Mouse (Mus musculus) thymus, adult 2 months (tissue): Measurements from ENCODE around the gene Dbndd1. TPM values are rescaled to one million over a fixed set of nuclear protein-coding genes. Genes with fewer than 3 reads are reported as not detected.

Experiments
- DNase-seq: peaks from one replicate; pipeline ENCODE4 v3.0.0; 2021
- H3K27ac ChIP-seq: fragments of 200-500 bp; 2 replicates; pipeline ENCODE4 v1.5.1; 2012; ENCODE audit warnings: low read length, control low read depth; ENCODE audit not compliant: control insufficient read depth, insufficient read depth
- H3K27me3 ChIP-seq: fragments of 200-500 bp; 2 replicates; pipeline ENCODE4 v1.6.1; 2012; ENCODE audit warnings: mild to moderate bottlenecking, low read length, moderate library complexity, mixed read lengths; ENCODE audit not compliant: control insufficient read depth, insufficient read depth
- H3K36me3 ChIP-seq: fragments of 200-500 bp; 2 replicates; pipeline ENCODE4 v1.6.1; 2012; ENCODE audit warnings: mild to moderate bottlenecking, low read length, moderate library complexity; ENCODE audit not compliant: control insufficient read depth, insufficient read depth
- H3K4me1 ChIP-seq: fragments of 200-500 bp; replicated peaks from 2 replicates; pipeline ENCODE4 v1.6.1; 2012; ENCODE audit warnings: low read length; ENCODE audit not compliant: control insufficient read depth, insufficient read depth
- H3K4me3 ChIP-seq: fragments of 200-500 bp; 2 replicates; pipeline ENCODE4 v1.5.1; 2012; ENCODE audit warnings: mild to moderate bottlenecking, low read length, control low read depth, moderate library complexity; ENCODE audit not compliant: control insufficient read depth, insufficient read depth
- CTCF ChIP-seq: fragments of 200-500 bp; IDR thresholded peaks from 2 replicates; pipeline ENCODE4 v1.5.1; 2012; ENCODE audit warnings: mild to moderate bottlenecking, control low read depth, low read length, moderate library complexity, borderline replicate concordance; ENCODE audit not compliant: control insufficient read depth, poor library complexity, insufficient read depth; ENCODE audit errors: extremely low read depth
- POLR2A ChIP-seq: fragments of 200-500 bp; IDR thresholded peaks from 2 replicates; pipeline ENCODE4 v1.6.1; 2012; ENCODE audit warnings: mild to moderate bottlenecking, low read length, control low read depth, moderate library complexity; ENCODE audit not compliant: control insufficient read depth, poor library complexity, insufficient read depth; ENCODE audit errors: extremely low read depth
- WGBS: fragments of 180-500 bp; shearing (Covaris S2); methylation state at CpG from one replicate; pipeline ENCODE4 v1.1.7; 2018; 5-methylcytosine and 5-hydroxymethylcytosine counted together
- polyA plus RNA-seq: library from polyadenylated mRNA; depleted of rRNA; stranded (reverse); fragments of >200 nt; gene quantifications from 2 replicates; pipeline ENCODE4 v1.2.3, GENCODE M21; 2012

Gene Dbndd1
- polyA plus RNA-seq, 1 experiment = 2.1 TPM

GRCm38 (mm10) chr8:123505695-123506094 lies 9.6 kb downstream of the Dbndd1 start:
- no peak for TF ChIP-seq CTCF
- TF ChIP-seq POLR2A = no peak
- Histone ChIP-seq H3K27me3 (no peaks in the 10 kb centered on the region), H3K4me1 (no peaks in the 10 kb centered on the region), H3K4me3 (no peak overlapping the region), H3K27ac (no peak overlapping the region), H3K36me3 (peaks cover 24% of the 10 kb centered on the region)
- 98% methylated on average over 9 of the region's 9 CpGs for WGBS
- no peak for DNase-seq

GRCm38 (mm10) chr8:123505267-123505666 lies 10.0 kb downstream of the Dbndd1 start:
- no peak for DNase-seq
- Histone ChIP-seq H3K27ac (no peak overlapping the region), H3K27me3 (no peaks in the 10 kb centered on the region), H3K4me3 (no peak overlapping the region), H3K36me3 (peaks cover 24% of the 10 kb centered on the region), H3K4me1 (no peaks in the 10 kb centered on the region)
- TF ChIP-seq POLR2A = no peak
- no peak for TF ChIP-seq CTCF
- WGBS = 97% methylated on average over 4 of the region's 4 CpGs

- Histone ChIP-seq H3K36me3 (peaks cover 26% of the 10 kb centered on the region), H3K27me3 (no peaks in the 10 kb centered on the region), H3K4me3 (no peak overlapping the region), H3K4me1 (no peaks in the 10 kb centered on the region), H3K27ac (no peak overlapping the region)
- no peak for DNase-seq
- WGBS = 97% methylated on average over 9 of the region's 9 CpGs
- TF ChIP-seq POLR2A = no peak
- TF ChIP-seq CTCF = no peak
Observed at GRCm38 (mm10) chr8:123504591-123505195, 10.6 kb downstream of the Dbndd1 start.

GRCm38 (mm10) chr8:123503801-123504467 lies 11.3 kb downstream of the Dbndd1 start:
- no peak overlapping the region for H3K27ac ChIP-seq
- no peaks in the 10 kb centered on the region for H3K27me3 ChIP-seq
- WGBS = 98% methylated on average over 6 of the region's 6 CpGs
- H3K4me1 ChIP-seq = no peaks in the 10 kb centered on the region
- peaks cover 27% of the 10 kb centered on the region for H3K36me3 ChIP-seq
- no peak for DNase-seq
- no peak overlapping the region for H3K4me3 ChIP-seq
- TF ChIP-seq POLR2A (no peak), CTCF (no peak)

DNA sequence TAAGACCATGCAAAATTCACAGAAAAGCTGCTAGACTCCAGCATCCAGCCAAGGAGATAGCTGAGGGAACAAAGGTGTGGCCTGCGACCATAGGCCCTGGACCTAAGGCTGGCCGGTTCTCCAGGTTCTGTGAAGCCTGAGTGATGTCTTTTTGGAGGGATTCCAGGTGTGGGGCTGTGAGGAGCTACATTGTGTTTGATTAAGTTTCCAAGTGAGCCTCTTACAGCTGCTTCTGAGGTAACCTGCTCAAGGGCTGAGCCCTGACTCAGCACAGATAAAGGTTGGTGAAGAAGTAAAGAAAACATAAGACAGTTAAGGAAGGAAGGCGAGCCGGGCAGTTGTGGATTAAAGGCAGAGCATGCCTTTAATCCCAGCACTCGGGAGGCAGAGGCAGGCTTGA lies 13.1 kb downstream of the Dbndd1 start:
- Histone ChIP-seq H3K4me3 (no peak overlapping the region), H3K36me3 (peaks cover 27% of the 10 kb centered on the region), H3K27me3 (no peaks in the 10 kb centered on the region), H3K4me1 (no peaks in the 10 kb centered on the region), H3K27ac (no peak overlapping the region)
- TF ChIP-seq CTCF (no peak), POLR2A (no peak)
- no peak for DNase-seq
- WGBS = 97% methylated on average over 5 of the region's 5 CpGs

GRCm38 (mm10) chr8:123499556-123499955 lies 15.7 kb downstream of the Dbndd1 start:
- peaks cover 44% of the 10 kb centered on the region for H3K36me3 ChIP-seq
- no peak overlapping the region for H3K27ac ChIP-seq
- no peak for DNase-seq
- H3K4me1 ChIP-seq = no peaks in the 10 kb centered on the region
- TF ChIP-seq POLR2A (no peak), CTCF (no peak)
- no peaks in the 10 kb centered on the region for H3K27me3 ChIP-seq
- no peak overlapping the region for H3K4me3 ChIP-seq
- WGBS = 95% methylated on average over 11 of the region's 11 CpGs

- WGBS = 96% methylated on average over 11 of the region's 11 CpGs
- no peak for DNase-seq
- no peak overlapping the region for H3K27ac ChIP-seq
- no peaks in the 10 kb centered on the region for H3K4me1 ChIP-seq
- peaks cover 48% of the 10 kb centered on the region for H3K36me3 ChIP-seq
- TF ChIP-seq POLR2A (no peak), CTCF (no peak)
- no peaks in the 10 kb centered on the region for H3K27me3 ChIP-seq
- no peak overlapping the region for H3K4me3 ChIP-seq
Observed at GRCm38 (mm10) chr8:123498963-123499362, 16.3 kb downstream of the Dbndd1 start.
